ENCODE assay signal across 17 mouse cellular contexts in the genomic region with DNA sequence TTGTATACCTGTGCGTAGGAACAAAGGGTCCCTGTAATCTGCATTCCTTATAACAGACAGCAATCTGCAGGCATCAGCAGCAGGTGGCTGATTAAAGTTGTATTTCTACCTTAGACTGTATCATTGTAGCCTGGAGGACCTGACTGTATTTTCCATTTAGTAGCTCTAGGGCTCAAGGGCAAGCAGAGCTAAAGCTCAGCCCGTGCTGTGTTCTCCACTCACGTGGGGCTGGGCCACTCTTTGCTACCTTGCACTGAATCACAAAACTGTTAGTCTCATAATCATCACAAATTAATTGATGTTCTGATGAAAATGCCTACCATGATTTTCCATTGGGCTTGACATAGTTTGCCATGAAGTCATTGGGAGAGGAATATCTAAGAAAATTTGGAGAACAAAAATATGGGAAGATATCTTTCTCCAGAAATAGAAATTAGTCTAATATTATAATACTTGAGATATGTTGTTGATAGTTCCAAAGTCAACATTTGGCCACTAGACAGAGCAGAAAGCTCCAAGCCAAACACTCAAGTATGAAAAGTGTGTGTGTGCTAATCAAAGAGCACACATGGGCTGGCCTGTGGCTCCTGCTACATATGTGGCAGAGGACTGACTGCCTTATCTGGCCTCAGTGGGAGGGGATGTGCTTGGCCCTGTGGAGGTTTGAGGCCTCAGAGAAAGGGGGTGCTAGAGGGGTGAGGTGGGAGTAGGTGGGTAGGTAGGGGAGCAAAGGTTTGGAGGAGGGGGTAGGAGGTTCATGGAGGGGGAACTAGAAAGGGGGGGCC. TPM values are rescaled to one million over a fixed set of nuclear protein-coding genes. Genes with fewer than 3 reads are reported as not detected.
DNase-seq lines count a peak whose midpoint lies in the region; ATAC-seq lines count a peak whose summit lies in the region.
"Had no signal": no experiment of that assay in that cellular context is flagged by ENCODE, and none has a peak within 500 bp of the region (broad histone marks: within the 10 kb centered on the region; RNA-seq: fewer than 3 reads in every experiment).

No protein-coding gene starts in this region.

- no peak for DNase-seq in forebrain, embryonic 10.5 days (ENCODE audit: extremely low spot score, low spot score)
- no peak for DNase-seq in forebrain, embryonic 14.5 days (ENCODE audit: low spot score)
- no peak for DNase-seq in liver, embryonic 13.5 days
- peak; percentile 31 for DNase-seq in lung, postnatal 10 days
- no peak for DNase-seq in layer of hippocampus, postnatal 36 days
- no peak for DNase-seq in hindbrain, embryonic 14.5 days (ENCODE audit: low spot score)
- DNase-seq: adrenal gland, postnatal 36 days; cerebellum, postnatal 25 days; midbrain, embryonic 14.5 days; right cerebral cortex, postnatal 14 days; thymus, adult 18-20 months had no signal

- no peak overlapping the region for H3K4me3 ChIP-seq in forebrain, embryonic 10.5 days
- no peak overlapping the region for H3K4me3 ChIP-seq in forebrain, embryonic 14.5 days (ENCODE audit: low read depth, low read length)
- H3K4me3 ChIP-seq in liver, embryonic 13.5 days (replicated peaks) = no peak overlapping the region
- no peak overlapping the region for H3K4me3 ChIP-seq in stomach, embryonic 16.5 days (replicated peaks; ENCODE audit: low read length)
- H3K4me3 ChIP-seq in hindbrain, embryonic 14.5 days (replicated peaks; ENCODE audit: low read length) = no peak overlapping the region
- H3K4me3 ChIP-seq: hindbrain, embryonic 10.5 days; limb, embryonic 15.5 days had no signal

- H3K27me3 ChIP-seq in forebrain, embryonic 10.5 days (ENCODE audit: poor library complexity, severe bottlenecking) = no peaks in the 10 kb centered on the region
- H3K27me3 ChIP-seq in forebrain, embryonic 14.5 days (replicated peaks; ENCODE audit: control insufficient read depth, insufficient read depth, low read length) = no peaks in the 10 kb centered on the region
- H3K27me3 ChIP-seq in liver, embryonic 13.5 days = no peaks in the 10 kb centered on the region
- no peaks in the 10 kb centered on the region for H3K27me3 ChIP-seq in stomach, embryonic 16.5 days (ENCODE audit: control insufficient read depth, insufficient read depth, low read length)
- no peaks in the 10 kb centered on the region for H3K27me3 ChIP-seq in hindbrain, embryonic 14.5 days (ENCODE audit: control insufficient read depth, insufficient read depth, low read length)
- H3K27me3 ChIP-seq: CH12.LX; limb, embryonic 15.5 days had no signal

- peaks cover 19% of the 10 kb centered on the region for H3K4me1 ChIP-seq in forebrain, embryonic 10.5 days
- peaks cover 13% of the 10 kb centered on the region; the same call in 1 of the 2 replicates for H3K4me1 ChIP-seq in forebrain, embryonic 14.5 days (ENCODE audit: control insufficient read depth, insufficient read depth, low read length)
- peaks cover 31% of the 10 kb centered on the region for H3K4me1 ChIP-seq in liver, embryonic 13.5 days (replicated peaks)
- H3K4me1 ChIP-seq in stomach, embryonic 16.5 days (ENCODE audit: control insufficient read depth, insufficient read depth, low read length) = peaks cover 3% of the 10 kb centered on the region
- peaks cover 11% of the 10 kb centered on the region; the same call in 1 of the 2 replicates for H3K4me1 ChIP-seq in hindbrain, embryonic 14.5 days (replicated peaks; ENCODE audit: control insufficient read depth, insufficient read depth, low read length)
- H3K4me1 ChIP-seq: hindbrain, embryonic 10.5 days had no signal

- WGBS in forebrain, embryonic 10.5 days = 89% methylated on average over 3 of the region's 3 CpGs
- WGBS in forebrain, embryonic 14.5 days = 76% methylated on average over 3 of the region's 3 CpGs
- 77% methylated on average over 3 of the region's 3 CpGs for WGBS in liver, embryonic 13.5 days (ENCODE audit: insufficient replicate concordance)
- WGBS in stomach, embryonic 16.5 days = 79% methylated on average over 3 of the region's 3 CpGs
- WGBS in hindbrain, embryonic 14.5 days = 71% methylated on average over 3 of the region's 3 CpGs

- no peaks in the 10 kb centered on the region for H3K9me3 ChIP-seq in forebrain, embryonic 10.5 days
- H3K9me3 ChIP-seq in forebrain, embryonic 14.5 days (replicated peaks; ENCODE audit: control insufficient read depth, low read length) = no peaks in the 10 kb centered on the region
- no peaks in the 10 kb centered on the region for H3K9me3 ChIP-seq in liver, embryonic 13.5 days (replicated peaks)
- H3K9me3 ChIP-seq in stomach, embryonic 16.5 days (replicated peaks; ENCODE audit: control insufficient read depth, low read length) = no peaks in the 10 kb centered on the region
- no peaks in the 10 kb centered on the region for H3K9me3 ChIP-seq in hindbrain, embryonic 14.5 days (ENCODE audit: control insufficient read depth, low read length)
- H3K9me3 ChIP-seq: hindbrain, embryonic 10.5 days; limb, embryonic 15.5 days had no signal

- peak overlapping the region; percentile 44; the same call in 1 of the 2 replicates for H3K27ac ChIP-seq in forebrain, embryonic 10.5 days
- no peak overlapping the region for H3K27ac ChIP-seq in forebrain, embryonic 14.5 days (ENCODE audit: low read depth, low read length)
- H3K27ac ChIP-seq in liver, embryonic 13.5 days = peak overlapping the region; percentile 35; the same call in 1 of the 2 replicates
- peak overlapping the region; percentile 50; the same call in 1 of the 2 replicates for H3K27ac ChIP-seq in stomach, embryonic 16.5 days (ENCODE audit: low read length)
- no peak overlapping the region for H3K27ac ChIP-seq in hindbrain, embryonic 14.5 days
- H3K27ac ChIP-seq: hindbrain, embryonic 10.5 days; limb, embryonic 15.5 days had no signal

- no peak for ATAC-seq in forebrain, embryonic 14.5 days
- ATAC-seq in liver, embryonic 13.5 days (ENCODE audit: low read depth) = peak; percentile 90
- no peak for ATAC-seq in stomach, embryonic 16.5 days (ENCODE audit: insufficient read depth, low FRiP score)
- ATAC-seq in hindbrain, embryonic 14.5 days (ENCODE audit: low FRiP score) = no peak
- ATAC-seq in granulocyte monocyte progenitor cell, adult 5-6 weeks (replicated peaks; ENCODE audit: poor library complexity, severe bottlenecking) = no peak
- ATAC-seq: activated CD4-positive, CD25-positive, alpha-beta regulatory T cell, adult 4 months had no signal

- H3K4me2 ChIP-seq in forebrain, embryonic 14.5 days (ENCODE audit: low read length) = no peak overlapping the region
- no peak overlapping the region for H3K4me2 ChIP-seq in liver, embryonic 13.5 days
- H3K4me2 ChIP-seq in stomach, embryonic 16.5 days (ENCODE audit: low read depth, low read length) = no peak overlapping the region
- H3K4me2 ChIP-seq in hindbrain, embryonic 14.5 days (replicated peaks) = no peak overlapping the region
- H3K4me2 ChIP-seq: limb, embryonic 15.5 days had no signal

- H3K9ac ChIP-seq in forebrain, embryonic 14.5 days (ENCODE audit: low read length) = no peak overlapping the region
- H3K9ac ChIP-seq in liver, embryonic 13.5 days = no peak overlapping the region
- no peak overlapping the region for H3K9ac ChIP-seq in stomach, embryonic 16.5 days (ENCODE audit: low read length)
- H3K9ac ChIP-seq in hindbrain, embryonic 14.5 days = no peak overlapping the region
- H3K9ac ChIP-seq: limb, embryonic 15.5 days had no signal

- H3K36me3 ChIP-seq in forebrain, embryonic 10.5 days (replicated peaks) = no peaks in the 10 kb centered on the region
- no peaks in the 10 kb centered on the region for H3K36me3 ChIP-seq in forebrain, embryonic 14.5 days (ENCODE audit: control insufficient read depth, insufficient read depth, low read length)
- H3K36me3 ChIP-seq in liver, embryonic 13.5 days = no peaks in the 10 kb centered on the region
- no peaks in the 10 kb centered on the region for H3K36me3 ChIP-seq in stomach, embryonic 16.5 days (ENCODE audit: control insufficient read depth, insufficient read depth, low read length)
- no peaks in the 10 kb centered on the region for H3K36me3 ChIP-seq in hindbrain, embryonic 14.5 days (replicated peaks; ENCODE audit: control insufficient read depth, insufficient read depth)
- H3K36me3 ChIP-seq: hindbrain, embryonic 10.5 days; limb, embryonic 15.5 days had no signal

RNA-seq across cellular contexts. Expression of gene Fam129a, which starts 53.6 kb away (rescaled TPM):
- polyA plus RNA-seq in forebrain, embryonic 10.5 days (2016; fragmentation: Nextera tagmentation; extraction: Ambion mirVana) = 0.46 and 0.59 TPM in 2 replicates
- 0.33 TPM in 2 replicates for polyA plus RNA-seq in forebrain, embryonic 14.5 days (2014; fragmentation: Nextera tagmentation; extraction: Ambion mirVana)
- 2.5 and 3.0 TPM in 2 replicates for polyA plus RNA-seq in liver, embryonic 13.5 days (2015; fragmentation: Nextera tagmentation; extraction: Ambion mirVana)
- polyA plus RNA-seq in stomach, embryonic 16.5 days (2015; fragmentation: Nextera tagmentation; extraction: Ambion mirVana) = 22.7 and 25.0 TPM in 2 replicates
- 1 to 10 TPM; 1.5 to 2.7 TPM for total RNA-seq in layer of hippocampus, postnatal 36 days (2021)
- 0.90 and 0.99 TPM in 2 replicates for polyA plus RNA-seq in hindbrain, embryonic 14.5 days (2014; fragmentation: Nextera tagmentation; extraction: Ambion mirVana)
- total RNA-seq in granulocyte monocyte progenitor cell, adult 5-6 weeks (2014; fragmentation: Nextera tagmentation) = 3.3 and 4.6 TPM in 2 replicates
- total RNA-seq in granulocyte monocyte progenitor cell, adult 5-6 weeks (2017) = 6.3 and 6.5 TPM in 2 replicates

Comparison
In these comparisons a context has a peak if more than half of its experiments do, and no peak if none do; other contexts are left out.
1. H3K27ac ChIP-seq: peak in forebrain, embryonic 10.5 days (single experiment), liver, embryonic 13.5 days (single experiment) and stomach, embryonic 16.5 days (single experiment); none in forebrain, embryonic 14.5 days (single experiment) and hindbrain, embryonic 14.5 days (single experiment).